Mouse (Mus musculus) embryo, embryonic 9.5 days (tissue): Measurements from ENCODE around the gene Maz.

Experiments
- DNase-seq: peaks from one replicate; pipeline ENCODE4 v3.0.0-alpha.2; 2017; ENCODE audit errors: extremely low spot score

Gene Maz

DNA sequence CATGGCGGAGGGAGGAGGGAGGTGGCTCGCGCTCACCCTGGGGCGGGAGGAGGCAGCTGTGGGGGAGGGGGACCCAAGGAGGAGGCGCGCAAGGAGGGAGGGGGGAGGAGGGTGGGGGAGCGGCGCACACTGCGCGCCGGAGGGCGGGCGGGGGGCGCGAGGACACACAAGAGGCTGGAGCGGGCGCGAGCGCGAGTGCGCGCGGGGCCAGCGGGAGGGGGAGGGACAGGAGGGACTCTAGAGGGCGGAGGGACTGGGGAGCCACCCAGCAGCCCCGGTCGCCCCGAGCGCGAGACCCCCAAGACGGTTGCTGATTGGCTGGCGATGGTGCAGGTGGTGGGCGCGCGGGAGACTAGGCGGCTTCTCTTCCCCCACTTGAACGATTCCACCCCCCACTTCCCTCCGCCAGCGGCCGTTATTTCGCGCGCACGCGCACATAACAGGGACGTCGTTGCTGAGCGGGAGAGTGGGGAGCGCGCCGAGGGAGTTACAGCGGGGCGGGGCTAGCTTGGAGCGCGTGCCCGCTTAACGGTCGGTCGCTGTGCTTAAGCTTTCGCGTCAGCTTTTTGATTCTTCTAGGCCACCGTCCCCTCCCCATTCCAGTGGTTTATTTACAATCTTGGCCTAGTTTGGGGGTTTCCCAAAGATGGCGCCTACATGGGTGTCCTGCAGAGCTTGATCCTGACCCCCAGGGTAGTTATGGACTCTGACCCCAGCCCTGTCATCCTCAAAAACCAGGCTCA is at the start of gene Maz:
TSS of gene Maz (minus strand) at position 54 of the 743 bp plus-strand sequence.
- DNase-seq: peak; percentile 100

DNA sequence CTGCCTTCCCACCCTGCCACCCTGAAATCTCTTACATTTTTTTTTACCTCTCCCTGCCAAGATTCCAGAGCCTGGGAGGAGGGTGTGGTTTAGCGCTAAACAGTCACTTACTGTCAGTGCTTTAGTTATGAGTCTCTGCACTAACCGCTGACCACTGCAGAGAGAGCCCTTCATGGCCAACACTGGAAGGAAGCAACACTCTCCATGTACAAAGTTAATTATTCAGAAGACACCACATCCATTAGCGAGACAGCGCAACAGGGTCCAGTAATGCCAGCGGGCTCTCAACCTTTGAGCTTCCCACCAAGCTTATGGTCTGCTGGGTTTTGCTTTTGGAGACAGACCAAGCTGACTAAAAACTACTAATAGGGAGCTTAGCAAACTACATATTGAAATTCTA is 49.4 kb upstream of the Maz start:
- DNase-seq: no peak

DNA sequence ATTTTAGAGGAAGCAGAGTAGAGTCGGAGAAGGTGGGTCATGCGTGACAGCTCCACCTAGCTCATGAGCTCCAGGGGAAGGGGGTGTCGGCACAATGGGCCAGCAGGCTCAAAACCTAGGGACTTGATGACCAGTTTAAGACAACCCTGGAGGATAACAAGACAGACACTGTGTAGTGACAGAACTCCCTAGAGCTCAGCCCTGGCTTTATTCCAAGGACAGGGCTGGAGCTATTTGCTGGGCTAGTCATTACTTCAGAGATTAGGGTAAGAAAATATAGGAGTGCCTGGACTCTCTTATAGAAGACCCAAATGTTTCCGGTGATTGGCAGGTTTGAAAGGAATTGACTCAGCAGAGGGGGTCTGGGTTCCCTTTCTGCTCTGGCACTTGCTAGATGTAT is 46.4 kb upstream of the Maz start:
- DNase-seq: no peak

DNA sequence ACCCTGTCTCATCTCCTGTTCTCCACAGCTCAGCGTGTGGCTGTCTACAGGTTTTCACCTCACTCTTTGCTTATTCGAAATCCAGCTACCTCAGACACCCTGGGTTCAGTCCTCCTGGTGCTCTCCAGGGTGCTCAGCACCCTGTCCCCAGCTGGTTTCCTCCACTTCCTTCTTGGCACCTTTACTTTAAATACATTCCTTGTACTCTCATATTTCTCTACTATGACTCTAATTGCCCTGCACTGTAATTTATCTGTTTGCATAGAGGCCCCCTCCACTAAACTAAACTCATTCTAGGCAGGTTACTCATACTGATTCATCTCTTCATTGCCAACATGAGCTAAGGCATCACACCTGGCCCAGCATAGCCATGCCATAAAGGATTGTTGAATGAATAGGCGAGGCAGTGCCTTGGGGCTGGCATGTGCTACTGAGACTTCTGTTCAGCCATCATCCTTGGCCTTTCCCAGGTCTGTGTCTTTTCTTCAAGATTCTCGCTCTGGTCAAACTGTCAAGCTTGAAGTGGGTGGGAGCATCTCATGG is 44.1 kb upstream of the Maz start:
- DNase-seq: no peak

DNA sequence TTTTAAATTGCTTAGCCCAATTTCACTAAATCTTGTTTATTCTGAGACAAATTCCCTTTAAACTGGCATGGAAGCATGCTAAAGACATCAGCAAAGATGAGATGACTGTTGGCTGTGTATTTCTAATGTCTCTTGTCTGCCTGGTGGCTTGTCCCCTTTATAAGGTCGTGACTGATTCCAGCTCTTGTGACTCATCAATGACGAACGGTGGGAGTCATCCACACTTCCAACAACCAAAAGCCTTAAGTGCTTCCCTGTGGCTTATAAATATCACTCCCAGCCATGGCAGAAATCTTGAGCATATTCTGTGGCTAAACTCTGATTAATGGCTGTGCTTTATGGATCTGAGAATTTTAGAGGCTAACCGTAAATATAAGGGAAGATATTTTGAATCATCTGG is 39.5 kb upstream of the Maz start:
- DNase-seq: no peak

DNA sequence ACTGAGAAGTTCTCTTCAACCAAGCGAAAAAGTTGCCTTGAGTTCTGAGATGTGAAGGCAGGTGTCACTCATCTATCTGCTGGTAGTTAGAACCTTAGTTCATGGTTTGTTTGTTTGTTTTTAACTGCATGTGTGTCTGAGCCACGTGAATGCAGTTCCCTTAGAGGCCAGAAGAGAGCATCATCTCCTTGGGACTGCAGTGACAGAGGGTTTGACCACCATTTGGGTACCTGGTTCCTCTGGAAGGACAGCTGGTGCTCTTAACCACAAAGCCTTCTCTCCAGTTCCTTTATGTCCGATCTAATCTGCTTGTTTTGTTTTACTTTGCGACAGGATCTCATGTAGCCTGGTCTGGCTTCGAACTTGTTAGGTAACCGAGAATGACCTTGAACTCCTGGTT is 38.7 kb upstream of the Maz start:
- no peak for DNase-seq

DNA sequence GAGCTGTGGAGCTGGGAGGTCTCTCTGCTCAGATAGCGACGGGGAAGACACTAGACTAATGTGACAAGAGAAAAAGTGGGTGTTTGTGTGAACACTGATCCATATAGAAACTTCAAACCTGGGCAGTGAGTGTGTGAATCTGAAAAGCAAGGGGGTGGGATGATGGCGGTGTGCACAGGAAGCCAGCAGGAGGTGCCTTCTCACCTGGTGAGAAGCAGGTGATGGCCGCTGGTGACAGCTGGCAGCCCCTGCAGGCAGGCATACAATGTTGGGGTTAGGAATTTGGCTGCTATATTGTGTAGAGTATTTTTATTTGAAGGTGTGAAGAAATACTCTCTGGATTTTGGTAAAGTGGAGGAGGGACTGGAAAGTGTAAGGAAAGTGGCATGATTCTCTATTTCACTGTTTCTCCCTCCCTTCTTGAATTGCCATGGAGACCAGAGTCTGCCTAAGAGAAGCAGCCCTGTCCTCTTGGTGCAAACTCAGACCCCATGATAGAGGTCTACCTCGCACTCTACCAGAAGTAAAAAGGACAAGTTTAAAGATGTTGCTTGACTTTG is 28.3 kb upstream of the Maz start:
- DNase-seq: no peak

DNA sequence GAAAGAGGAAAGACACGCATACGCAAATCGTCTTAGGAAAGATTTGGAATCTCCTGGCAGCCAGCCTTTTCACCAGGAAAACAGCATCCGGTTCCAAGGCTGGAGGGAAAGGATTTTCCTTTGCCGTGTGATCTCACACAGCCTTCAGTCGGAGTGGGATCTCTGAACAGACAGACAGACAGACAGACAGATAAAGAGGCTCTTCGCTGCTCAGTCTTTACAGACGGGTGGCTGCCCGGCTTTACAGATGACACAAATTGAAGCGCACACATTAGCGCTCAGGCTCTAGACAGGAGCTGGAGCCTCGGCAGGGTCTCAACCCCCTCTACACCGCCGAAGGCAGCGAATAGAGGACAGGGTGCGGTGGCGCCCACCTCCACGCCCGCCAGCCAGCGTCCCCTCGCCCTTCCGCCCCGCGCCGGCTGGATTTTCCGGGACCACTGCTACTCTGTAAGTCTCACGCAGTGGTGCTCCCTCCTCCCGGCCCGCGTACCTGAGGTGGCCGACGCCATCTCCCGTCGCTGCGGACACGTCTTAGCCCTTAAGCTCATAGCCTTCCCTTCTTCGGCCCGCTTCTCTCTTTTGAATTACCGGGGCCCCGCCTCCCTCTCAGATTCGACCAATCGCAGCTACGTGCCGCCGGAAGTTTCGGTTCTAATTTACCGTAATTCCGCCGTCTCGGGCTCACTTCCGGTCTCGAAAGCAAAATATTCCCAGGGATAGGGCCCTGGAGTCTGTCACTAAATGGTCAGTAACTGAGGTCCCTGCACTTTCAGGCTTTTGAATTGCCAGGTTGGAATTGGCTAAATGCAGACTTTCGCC is 15.2 kb upstream of the Maz start, which contains the start of gene Kif22:
TSS of gene Kif22 (minus strand) at position 621 of the 822 bp plus-strand sequence.
- DNase-seq: peak; percentile 87

DNA sequence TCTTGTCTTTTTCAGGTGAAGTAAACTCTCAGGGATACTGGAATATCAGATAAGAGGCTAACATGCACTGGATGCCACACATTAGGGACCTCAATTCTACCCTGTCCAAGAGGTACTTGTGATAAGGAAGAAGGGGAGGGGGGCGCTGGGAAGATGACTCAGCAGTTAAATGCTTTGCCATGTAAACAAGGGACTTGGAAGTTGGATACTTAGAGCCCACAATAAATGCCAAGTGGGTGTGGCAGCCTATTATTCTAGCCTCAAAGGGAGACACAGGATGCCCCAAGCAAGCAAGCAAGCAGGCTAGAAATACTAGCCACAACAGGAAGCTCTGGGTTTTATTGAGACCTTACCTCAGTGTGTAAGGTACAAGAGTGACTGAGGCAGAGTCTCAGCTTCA is 4.4 kb upstream of the Maz start:
- no peak for DNase-seq

DNA sequence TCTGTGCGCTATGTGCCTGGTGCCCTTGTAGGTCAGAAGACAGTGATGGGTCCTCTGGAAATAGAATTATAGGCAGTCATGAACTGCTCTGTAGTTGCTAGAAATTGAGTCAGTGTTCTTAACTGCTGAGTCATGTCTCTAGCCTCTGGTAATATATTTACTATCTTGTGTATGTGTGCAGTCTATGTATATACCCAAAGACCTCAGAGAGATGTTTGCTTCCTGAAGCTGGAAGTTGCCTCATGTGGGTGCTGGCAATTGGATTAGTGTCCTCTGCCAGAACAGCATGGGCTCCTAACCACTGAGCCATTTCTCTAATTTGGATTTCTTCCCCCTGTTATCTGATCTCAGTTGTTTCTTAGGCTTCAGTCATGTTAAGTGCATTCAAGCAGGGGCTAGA is 3.3 kb upstream of the Maz start:
- no peak for DNase-seq

DNA sequence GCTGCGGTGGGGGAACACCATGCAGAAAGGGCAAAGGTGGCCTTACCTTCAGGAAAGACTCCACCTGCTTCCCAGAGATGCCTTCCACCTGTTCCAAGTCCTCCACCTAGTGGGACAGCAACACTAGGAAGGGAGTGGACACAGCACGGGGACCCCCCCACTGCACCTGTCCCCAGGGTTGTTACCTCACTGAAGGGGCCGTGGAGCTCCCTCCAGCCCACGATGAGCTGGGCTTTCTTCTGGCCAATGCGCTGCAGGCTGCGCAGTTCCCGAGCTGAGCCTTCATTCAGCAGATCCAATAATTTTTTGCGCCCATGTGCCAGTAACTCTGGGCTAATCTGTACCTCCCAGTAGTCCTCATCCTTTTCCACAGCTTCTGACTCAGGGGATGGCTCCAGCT is 1.0 kb upstream of the Maz start:
- no peak for DNase-seq

DNA sequence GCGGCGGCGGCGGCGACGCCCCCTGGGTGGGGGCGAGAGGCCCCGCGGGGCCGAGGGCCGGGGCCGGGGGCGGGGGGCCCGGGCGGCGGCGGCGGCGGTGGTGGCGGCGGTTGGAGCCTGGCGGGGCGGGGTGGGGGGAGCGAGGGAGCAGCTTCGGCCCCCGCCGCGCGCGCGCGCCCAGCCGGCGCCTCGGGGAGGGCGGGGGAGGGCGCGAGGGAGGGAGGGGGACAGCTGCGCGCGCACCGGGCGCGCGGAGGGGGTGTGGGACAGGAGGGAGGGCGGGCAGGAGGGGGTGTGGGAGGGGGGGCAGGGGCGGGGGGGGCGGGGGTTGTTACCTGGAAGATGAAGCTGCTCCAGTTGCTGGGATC is 237 bp downstream of the Maz start:
- DNase-seq: no peak

DNA sequence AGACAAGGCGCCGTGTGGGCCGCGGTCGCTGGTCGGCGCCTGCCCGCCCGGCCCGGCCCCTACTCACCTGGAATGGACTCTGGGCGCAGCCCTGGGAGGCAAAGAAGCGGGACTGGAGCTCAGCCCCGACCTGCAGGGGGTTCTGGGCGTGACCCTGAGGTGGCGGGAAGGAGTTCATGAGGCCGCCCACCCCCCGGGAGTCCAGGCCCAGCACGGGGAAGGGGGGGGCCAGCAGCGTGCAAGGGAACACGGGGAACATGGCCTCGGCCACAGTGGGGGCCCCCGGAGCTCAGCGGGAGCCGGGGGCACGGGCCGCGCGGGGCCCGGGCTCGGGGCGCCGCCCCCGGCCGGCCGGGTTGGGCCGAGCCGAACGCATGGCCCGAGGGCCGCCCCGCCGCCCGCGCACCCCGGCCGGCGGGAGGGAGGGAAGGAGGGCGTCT is 656 bp downstream of the Maz start:
- peak; percentile 83 for DNase-seq

DNA sequence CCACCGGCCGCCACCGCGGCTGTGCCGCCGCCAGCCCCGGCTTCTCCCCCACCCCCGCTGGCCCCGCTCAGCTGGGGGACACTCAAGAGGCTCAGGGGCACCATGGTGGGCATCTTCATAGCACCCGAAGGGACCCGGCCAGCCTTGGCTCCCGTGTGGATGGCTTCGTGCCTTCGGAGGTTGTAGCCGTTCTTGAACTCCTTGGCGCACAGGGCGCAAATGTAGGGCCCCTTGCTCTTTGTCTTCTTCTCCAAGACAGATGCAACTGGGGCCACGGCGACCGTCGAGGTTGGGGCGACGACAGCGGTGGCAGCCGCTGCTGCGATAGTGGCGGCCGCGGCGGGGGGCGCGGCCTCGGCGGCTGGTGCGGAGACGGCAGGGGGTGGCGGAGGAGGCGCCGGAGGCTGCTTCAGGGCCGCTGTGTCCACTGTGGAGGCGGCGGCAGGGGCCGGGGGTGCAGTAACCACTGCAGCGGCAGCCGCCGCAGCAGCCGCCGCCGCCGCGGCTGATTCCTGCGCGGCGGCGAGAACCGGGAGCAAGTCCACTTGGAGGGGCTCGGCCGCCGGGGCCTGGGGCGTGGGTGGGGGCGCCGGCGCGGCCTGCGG is 1.2 kb downstream of the Maz start:
- peak; percentile 51 for DNase-seq

DNA sequence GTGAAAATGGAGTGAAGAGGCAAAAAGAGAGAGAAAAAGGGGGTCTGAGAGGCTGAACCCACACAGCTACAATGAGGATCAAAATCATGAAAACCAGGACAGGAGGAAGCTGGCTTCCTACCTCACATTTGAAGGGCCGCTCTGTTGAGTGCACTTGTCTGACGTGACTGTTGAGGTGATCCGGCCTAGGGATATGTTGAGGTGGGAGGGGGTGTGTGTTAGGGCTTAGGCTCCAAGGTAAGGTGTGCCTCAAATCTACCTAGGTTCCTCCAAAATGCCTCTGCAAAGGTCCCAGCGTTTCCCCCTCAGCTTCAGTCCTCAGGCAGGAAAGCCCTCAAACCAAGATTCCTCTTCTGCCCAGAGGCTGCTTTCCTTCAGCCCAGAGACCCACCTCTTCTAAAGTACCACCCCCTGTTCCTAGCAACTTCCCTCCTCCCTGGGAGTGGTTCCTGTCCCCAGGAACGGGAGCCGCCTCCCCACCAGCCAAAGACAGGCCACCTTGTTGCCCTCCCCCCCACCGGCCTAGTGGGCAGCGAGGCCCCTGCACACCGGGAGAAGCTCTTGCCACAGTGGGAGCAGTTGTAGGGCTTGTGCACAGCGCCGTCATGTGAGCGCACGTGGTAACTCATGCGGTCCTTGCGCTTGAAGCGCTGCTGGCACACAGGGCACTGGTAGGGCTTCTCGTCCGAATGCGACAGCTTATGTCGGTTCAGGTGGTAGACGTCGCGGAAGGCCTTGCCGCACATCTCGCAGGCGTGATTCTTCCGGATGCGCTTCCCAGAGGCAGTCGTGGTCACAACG is 1.9 kb downstream of the Maz start:
- peak; percentile 77 for DNase-seq

DNA sequence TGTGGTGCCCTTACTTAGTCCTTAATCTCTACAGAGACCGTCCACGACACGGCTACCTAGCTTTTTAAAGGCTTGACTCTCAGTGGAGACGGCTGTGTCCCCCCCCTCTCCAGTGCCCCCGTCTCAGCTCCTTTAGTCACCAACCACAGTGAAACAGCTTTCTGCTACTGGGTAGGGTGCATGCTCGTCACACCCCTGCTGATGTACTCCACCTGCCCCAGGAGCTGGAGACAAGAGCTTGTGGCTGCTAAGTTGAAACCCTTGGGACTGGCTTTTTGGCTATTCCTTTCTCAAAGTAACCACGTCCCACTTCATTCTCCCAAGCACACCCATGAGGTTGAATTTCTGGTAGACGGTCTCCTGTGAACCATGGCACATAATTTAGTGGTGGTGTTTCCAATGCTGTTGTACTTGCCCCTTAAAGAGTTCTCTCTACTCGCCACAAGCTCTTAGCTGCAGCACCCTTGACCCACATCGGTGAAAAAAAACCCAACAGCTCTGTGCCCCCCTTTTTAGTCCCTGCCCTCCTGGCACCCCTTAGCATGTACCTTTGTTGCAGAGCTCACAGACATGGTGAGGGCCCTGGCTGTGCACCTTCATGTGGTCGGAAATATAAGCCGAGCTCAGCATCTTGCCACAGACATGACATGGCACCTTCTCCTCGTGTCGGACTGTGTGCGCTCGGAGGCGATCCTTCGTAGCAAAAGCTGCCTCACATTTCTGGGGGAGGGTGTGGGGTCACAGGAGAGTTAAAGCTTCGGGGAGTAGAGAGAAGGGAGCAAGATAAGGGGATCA is 2.7 kb downstream of the Maz start:
- no peak for DNase-seq

DNA sequence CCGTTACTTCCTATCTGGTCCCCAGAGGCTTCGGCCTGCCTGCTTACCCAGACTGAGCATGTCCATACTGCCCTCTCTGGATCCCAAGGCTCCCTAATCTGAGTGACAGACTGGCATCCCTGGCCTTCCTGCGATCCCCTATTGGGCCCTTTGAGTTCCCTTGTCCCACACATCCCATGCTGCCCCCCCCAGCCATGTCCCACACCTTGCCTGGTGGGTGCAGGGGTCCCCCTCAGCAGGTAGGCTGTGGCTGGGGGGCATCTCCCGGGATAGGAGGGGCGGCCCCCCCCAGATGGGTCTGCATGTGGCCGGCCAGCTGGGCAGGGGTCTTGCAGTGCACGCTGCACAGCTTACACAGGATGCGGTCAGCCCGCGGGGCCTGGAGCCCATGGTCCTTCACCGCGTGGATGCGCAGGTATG is 3.6 kb downstream of the Maz start:
- DNase-seq: peak; percentile 19

DNA sequence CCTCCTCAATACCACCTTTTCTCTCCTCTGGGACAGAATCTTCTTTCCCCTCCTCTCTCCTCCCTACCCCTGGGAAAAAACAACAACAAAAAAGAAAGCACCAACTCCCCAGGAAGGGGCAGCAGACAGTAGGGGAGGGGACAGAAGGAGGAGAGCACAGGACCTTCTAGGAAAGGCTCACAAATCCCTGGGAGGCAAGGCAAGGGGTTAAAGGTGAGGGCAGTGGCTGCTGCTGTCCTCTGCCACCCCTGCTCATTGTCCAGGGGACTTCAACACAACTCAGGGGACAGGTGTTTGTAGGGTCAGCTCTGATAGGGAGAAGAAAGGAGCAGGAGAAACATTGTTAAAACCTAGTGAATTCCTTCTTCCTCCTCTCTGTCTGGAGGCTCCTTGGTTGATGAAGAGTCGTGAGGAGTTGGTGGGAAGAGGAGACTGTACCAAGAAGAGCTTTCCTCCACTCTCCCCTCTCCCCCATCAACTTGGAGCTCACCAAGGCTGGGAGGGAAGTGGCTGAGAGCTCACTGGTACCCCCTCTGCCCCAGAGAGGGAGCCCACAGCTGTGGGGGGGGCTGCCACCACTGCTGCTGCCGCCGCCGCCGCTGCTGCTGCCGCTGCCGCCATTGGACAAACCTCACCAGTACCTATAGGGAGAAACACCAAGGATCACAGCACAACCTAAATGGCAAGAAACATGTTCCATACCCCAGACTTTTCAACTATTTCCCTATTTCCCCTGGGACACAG is 4.1 kb downstream of the Maz start:
- DNase-seq: no peak
